Mouse (Mus musculus) heart, adult 2 months (tissue): ENCODE results near the gene Gm10577.

Source experiments
- CTCF ChIP-seq: fragments of 200-600 bp; IDR thresholded peaks from 2 replicates; pipeline ENCODE4 v1.8.1; 2022; ENCODE audit warnings: antibody characterized with exemption, mild to moderate bottlenecking, moderate library complexity
- POLR2A ChIP-seq: fragments of 200-500 bp; IDR thresholded peaks from 2 replicates; pipeline ENCODE4 v1.6.1; 2011; ENCODE audit warnings: mild to moderate bottlenecking, low read depth, low read length, control low read depth; ENCODE audit not compliant: insufficient read depth

- TF ChIP-seq POLR2A (no peak), CTCF (no peak)
Measured at GRCm38 (mm10) chr4:101037156-101037555, 16.7 kb upstream of the Gm10577 start.
